Comparison of ENCODE assay signal across 20 mouse cellular contexts in genomic region chr7:45111940-45112339, GRCm38 (mm10). TPM values are rescaled to one million over a fixed set of nuclear protein-coding genes. Genes with fewer than 3 reads are reported as not detected.
DNase-seq lines count a peak whose midpoint lies in the region; ATAC-seq and TF ChIP-seq lines count a peak whose summit lies in the region.
"Had no signal": no experiment of that assay in that cellular context is flagged by ENCODE, and none has a peak within 500 bp of the region (broad histone marks: within the 10 kb centered on the region; RNA-seq: fewer than 3 reads in every experiment).

No protein-coding gene starts in this region.

- TF ChIP-seq CTCF in lung, embryonic 14.5 days (IDR thresholded peaks at IDR 0.05; ENCODE audit: low read depth), result no peak
- TF ChIP-seq CTCF in ES-Bruce4 (IDR thresholded peaks at IDR 0.05; ENCODE audit: low read depth, low read length), result no peak

- no peaks in the 10 kb centered on the region for H3K27me3 ChIP-seq in lung, embryonic 14.5 days (ENCODE audit: insufficient read depth, low read length)
- no peaks in the 10 kb centered on the region for H3K27me3 ChIP-seq in ES-Bruce4 (ENCODE audit: control insufficient read depth, insufficient read depth, low read length, poor library complexity, severe bottlenecking)
- H3K27me3 ChIP-seq: embryonic facial prominence, embryonic 12.5 days; forebrain, embryonic 15.5 days; heart, embryonic 15.5 days; hindbrain, embryonic 13.5 days had no signal

- no peak overlapping the region for H3K27ac ChIP-seq in lung, embryonic 14.5 days (ENCODE audit: low read depth)
- peak overlapping the region; percentile 51 for H3K27ac ChIP-seq in ES-Bruce4 (ENCODE audit: insufficient read depth, low read length)
- H3K27ac ChIP-seq: embryonic facial prominence, embryonic 12.5 days; forebrain, embryonic 15.5 days; heart, embryonic 15.5 days; hindbrain, embryonic 13.5 days; hindbrain, postnatal 0 days had no signal

- no peak for ATAC-seq in lung, embryonic 14.5 days (ENCODE audit: insufficient read depth)
- ATAC-seq: activated CD4-positive, CD25-positive, alpha-beta regulatory T cell, adult 4 months; forebrain, embryonic 15.5 days; hindbrain, postnatal 0 days had no signal

- H3K9me3 ChIP-seq in lung, embryonic 14.5 days (ENCODE audit: low read depth, low read length), result no peaks in the 10 kb centered on the region
- no peaks in the 10 kb centered on the region for H3K9me3 ChIP-seq in ES-Bruce4 (replicated peaks; ENCODE audit: control insufficient read depth, insufficient read depth, low read length, poor library complexity, severe bottlenecking)
- H3K9me3 ChIP-seq: embryonic facial prominence, embryonic 12.5 days; forebrain, embryonic 15.5 days; heart, embryonic 15.5 days; hindbrain, embryonic 13.5 days had no signal

- H3K9ac ChIP-seq in lung, embryonic 14.5 days, result no peak overlapping the region
- no peak overlapping the region for H3K9ac ChIP-seq in ES-Bruce4 (ENCODE audit: low read depth, poor library complexity, severe bottlenecking)
- H3K9ac ChIP-seq: embryonic facial prominence, embryonic 12.5 days; forebrain, embryonic 15.5 days; heart, embryonic 15.5 days; hindbrain, embryonic 13.5 days had no signal

- 43% methylated on average over 2 of the region's 2 CpGs for WGBS in lung, embryonic 14.5 days

- peak; percentile 63; the same call in 1 of the 2 replicates for TF ChIP-seq EP300 in ES-Bruce4 (IDR thresholded peaks at IDR 0.05; ENCODE audit: insufficient read depth, low read depth, low read length)

- no peak for TF ChIP-seq POLR2A in ES-Bruce4 (IDR thresholded peaks at IDR 0.05; ENCODE audit: insufficient read depth, low read length)

- no peak overlapping the region for H3K4me3 ChIP-seq in lung, embryonic 14.5 days (ENCODE audit: low read depth, low read length)
- no peak overlapping the region for H3K4me3 ChIP-seq in ES-Bruce4 (ENCODE audit: low read depth, low read length)
- H3K4me3 ChIP-seq: embryonic facial prominence, embryonic 12.5 days; forebrain, embryonic 15.5 days; heart, embryonic 15.5 days; hindbrain, embryonic 13.5 days had no signal

- H3K36me3 ChIP-seq in lung, embryonic 14.5 days (ENCODE audit: insufficient read depth), result no peaks in the 10 kb centered on the region
- no peaks in the 10 kb centered on the region for H3K36me3 ChIP-seq in ES-Bruce4 (ENCODE audit: control insufficient read depth, insufficient read depth, low read length, poor library complexity, severe bottlenecking)
- H3K36me3 ChIP-seq: embryonic facial prominence, embryonic 12.5 days; forebrain, embryonic 15.5 days; heart, embryonic 15.5 days; hindbrain, embryonic 13.5 days had no signal

- H3K4me2 ChIP-seq in lung, embryonic 14.5 days, result no peak overlapping the region
- H3K4me2 ChIP-seq: embryonic facial prominence, embryonic 12.5 days; forebrain, embryonic 15.5 days; heart, embryonic 11.5 days; heart, embryonic 15.5 days; hindbrain, embryonic 13.5 days had no signal

- peak; percentile 17 for DNase-seq in lung, embryonic 14.5 days
- no peak for DNase-seq in lung, postnatal 25 days (ENCODE audit: low spot score)
- peak; percentile 89 for DNase-seq in ZHBTc4 (ENCODE audit: low read depth, low spot score)
- no peak for DNase-seq in urinary bladder, postnatal 10 days (ENCODE audit: low spot score)
- no peak for DNase-seq in ovary, adult 18-20 months (ENCODE audit: low spot score)
- DNase-seq: adrenal gland, adult 2 months; cerebellum, adult 11 months; cerebellum, adult 8-10 months; cerebellum, postnatal 14 days; gastrocnemius, postnatal 36 days; heart, adult 18-20 months; heart, postnatal 14 days had no signal

- no peaks in the 10 kb centered on the region for H3K4me1 ChIP-seq in lung, embryonic 14.5 days (ENCODE audit: insufficient read depth)
- H3K4me1 ChIP-seq in ES-Bruce4 (ENCODE audit: control insufficient read depth, insufficient read depth, low read length), result peaks cover 1% of the 10 kb centered on the region
- H3K4me1 ChIP-seq: embryonic facial prominence, embryonic 12.5 days; forebrain, embryonic 15.5 days; hindbrain, embryonic 13.5 days had no signal

RNA-seq across cellular contexts. Expression of gene Fcgrt, which starts 8.3 kb away (rescaled TPM):
- polyA plus RNA-seq in lung, embryonic 14.5 days (2014; fragmentation: Nextera tagmentation; extraction: Ambion mirVana), result 56.4 and 57.0 TPM in 2 replicates
- 2.0 and 2.5 TPM in 2 replicates for polyA plus RNA-seq in ES-Bruce4 (2011; ENCODE audit: insufficient read depth, insufficient read length, low read depth, missing spikeins)

RNA-seq across cellular contexts. Expression of gene Rps11, which starts 12.3 kb away (rescaled TPM):
- 1,873 and 1,878 TPM in 2 replicates for polyA plus RNA-seq in lung, embryonic 14.5 days (2014; fragmentation: Nextera tagmentation; extraction: Ambion mirVana)
- polyA plus RNA-seq in ES-Bruce4 (2011; ENCODE audit: insufficient read depth, insufficient read length, low read depth, missing spikeins), result 2,753 and 2,969 TPM in 2 replicates

RNA-seq across cellular contexts. Expression of gene Rpl13a, which starts 16.6 kb away (rescaled TPM):
- 1,527 and 1,587 TPM in 2 replicates for polyA plus RNA-seq in lung, embryonic 14.5 days (2014; fragmentation: Nextera tagmentation; extraction: Ambion mirVana)
- polyA plus RNA-seq in ES-Bruce4 (2011; ENCODE audit: insufficient read depth, insufficient read length, low read depth, missing spikeins), result 3,729 and 4,020 TPM in 2 replicates

RNA-seq across cellular contexts. Expression of gene Rcn3, which starts 19.9 kb away (rescaled TPM):
- polyA plus RNA-seq in lung, embryonic 14.5 days (2014; fragmentation: Nextera tagmentation; extraction: Ambion mirVana), result 344 and 360 TPM in 2 replicates
- 66.7 and 88.2 TPM in 2 replicates for polyA plus RNA-seq in ES-Bruce4 (2011; ENCODE audit: insufficient read depth, insufficient read length, low read depth, missing spikeins)

RNA-seq across cellular contexts. Expression of gene Gm45713, which starts 24.1 kb away (rescaled TPM):
- polyA plus RNA-seq in lung, embryonic 14.5 days (2014; fragmentation: Nextera tagmentation; extraction: Ambion mirVana), result 1.2 and 1.4 TPM in 2 replicates
- polyA plus RNA-seq in ES-Bruce4 (2011; ENCODE audit: insufficient read depth, insufficient read length, low read depth, missing spikeins), result not detected in 2 replicates
- polyA plus RNA-seq: activated CD4-positive, CD25-positive, alpha-beta regulatory T cell, adult 4 months; forebrain, embryonic 15.5 days; heart, embryonic 15.5 days had no signal

Comparison
In these comparisons a context has a peak if more than half of its experiments do, and no peak if none do; other contexts are left out.
1. DNase-seq: peak in lung, embryonic 14.5 days (single experiment) and ZHBTc4 (single experiment); none in lung, postnatal 25 days (single experiment), urinary bladder, postnatal 10 days (single experiment) and ovary, adult 18-20 months (single experiment).
2. RNA of gene Fcgrt, which starts 8.3 kb away (polyA plus RNA-seq): 56.4 to 57.0 TPM in lung, embryonic 14.5 days; 2.0 to 2.5 TPM in ES-Bruce4; every median in the first group is over 10 times any median in the second.